Mouse (Mus musculus) neural tube, embryonic 11.5 days (tissue): ENCODE data around the gene Pa2g4. TPM values are rescaled to one million over a fixed set of nuclear protein-coding genes. Genes with fewer than 3 reads are reported as not detected.
"Not testable (repeated sequence)": the region's sequence is repeated elsewhere in the genome, so short reads cannot be mapped to it uniquely, and the experiment has no call there.

Experiments
- ATAC-seq: fragments of 200-750 bp; cut with Nextera tagmentation; 2 replicates; pipeline ENCODE4 v1.8.0; 2017; ENCODE audit warnings: moderate number of reproducible peaks, mild to moderate bottlenecking, moderate TSS enrichment, moderate library complexity; ENCODE audit not compliant: insufficient read depth, low FRiP score, low TSS enrichment
- DNase-seq: peaks from one replicate; pipeline ENCODE4 v3.0.0-alpha.2; 2015; ENCODE audit warnings: low spot score
- H3K27ac ChIP-seq: fragments of 300-500 bp; sonication (generic); 2 replicates; pipeline ENCODE4 v1.5.1; 2014; ENCODE audit warnings: low read depth, mild to moderate bottlenecking, low read length
- H3K27me3 ChIP-seq: fragments of 300-500 bp; sonication (generic); 2 replicates; pipeline ENCODE4 v1.6.1; 2014; ENCODE audit warnings: mild to moderate bottlenecking, low read length, mixed read lengths; ENCODE audit not compliant: control insufficient read depth, insufficient read depth
- H3K36me3 ChIP-seq: fragments of 300-500 bp; sonication (generic); 2 replicates; pipeline ENCODE4 v1.6.1; 2014; ENCODE audit warnings: mild to moderate bottlenecking, low read length, moderate library complexity, mixed read lengths; ENCODE audit not compliant: control insufficient read depth, insufficient read depth
- H3K4me1 ChIP-seq: fragments of 300-500 bp; sonication (generic); 2 replicates; pipeline ENCODE4 v1.6.1; 2014; ENCODE audit warnings: low read length, mixed read lengths; ENCODE audit not compliant: control insufficient read depth, insufficient read depth
- H3K4me2 ChIP-seq: fragments of 300-500 bp; sonication (generic); 2 replicates; pipeline ENCODE4 v1.6.1; 2014; ENCODE audit warnings: low read depth, mild to moderate bottlenecking, moderate library complexity
- H3K4me3 ChIP-seq: fragments of 300-500 bp; sonication (generic); 2 replicates; pipeline ENCODE4 v1.5.1; 2014; ENCODE audit warnings: low read depth, low read length
- H3K9ac ChIP-seq: fragments of 300-500 bp; sonication (generic); 2 replicates; pipeline ENCODE4 v1.6.1; 2014; ENCODE audit warnings: mild to moderate bottlenecking, low read length
- H3K9me3 ChIP-seq: fragments of 300-500 bp; sonication (generic); 2 replicates; pipeline ENCODE4 v1.6.1; 2016; ENCODE audit warnings: low read length; ENCODE audit not compliant: control insufficient read depth
- WGBS: fragments of 180-500 bp; shearing (Covaris S2); extraction: QIAGEN DNeasy Blood & Tissue Kit; methylation state at CpG from one replicate; pipeline ENCODE4 v1.1.7; 2014; 5-methylcytosine and 5-hydroxymethylcytosine counted together
- polyA plus RNA-seq: library from polyadenylated mRNA; unstranded; fragments of >200 nt; fragmentation: Nextera tagmentation; extraction: Ambion mirVana; gene quantifications from 2 replicates; pipeline ENCODE4 v1.2.1, GENCODE M21; 2014

Pa2g4 gene
- polyA plus RNA-seq, 1 experiment from 2014 or later: 251 TPM

DNA sequence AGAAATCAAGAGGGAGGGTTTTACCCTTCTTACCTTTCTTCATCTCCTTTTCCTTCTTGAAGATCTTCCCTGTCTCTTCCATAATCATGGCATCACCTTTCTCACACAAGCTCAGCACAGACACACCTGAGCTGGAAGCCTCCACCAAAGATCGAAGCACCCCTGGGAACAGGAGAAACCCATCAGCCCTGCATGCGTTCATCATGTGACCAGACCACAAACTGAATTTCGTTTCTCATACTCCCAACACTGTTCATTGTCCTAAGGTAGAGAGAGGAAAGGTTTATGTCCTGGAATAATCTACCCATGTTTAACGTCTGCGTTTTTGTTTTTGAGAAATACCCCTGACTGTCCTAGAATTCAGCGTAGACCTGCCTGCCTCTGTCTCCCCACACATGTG lies 2.2 kb downstream of the Pa2g4 start:
- 91% methylated on average over 6 of the region's 6 CpGs for WGBS
- no peaks in the 10 kb centered on the region for H3K27me3 ChIP-seq
- peaks cover 19% of the 10 kb centered on the region for H3K36me3 ChIP-seq
- H3K4me1 ChIP-seq: peaks cover 8% of the 10 kb centered on the region; the same call in 1 of the 2 replicates
- no peak overlapping the region for H3K4me2 ChIP-seq
- H3K4me3 ChIP-seq: no peak overlapping the region
- ATAC-seq (no peak), DNase-seq (no peak)
- no peaks in the 10 kb centered on the region for H3K9me3 ChIP-seq
- H3K9ac ChIP-seq: no peak overlapping the region
- H3K27ac ChIP-seq: no peak overlapping the region

DNA sequence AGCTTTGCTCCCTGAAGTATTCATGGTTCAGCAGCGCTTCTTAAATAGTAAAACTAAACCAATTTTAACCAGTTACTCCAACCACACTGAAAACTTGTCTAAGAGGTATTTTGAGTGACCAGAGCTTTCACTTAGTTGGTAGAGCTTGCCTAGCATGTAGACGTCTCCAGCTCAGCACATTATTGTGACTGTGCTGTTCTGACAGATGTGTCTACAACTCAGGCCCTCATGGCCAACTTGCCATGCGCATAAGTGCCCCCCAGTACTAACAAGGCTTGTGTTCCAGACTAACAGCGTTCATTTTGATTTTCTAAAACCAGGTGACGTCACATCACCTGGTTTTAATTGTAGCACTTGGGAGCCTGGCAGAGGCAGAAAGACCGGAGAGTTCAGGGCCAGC lies 8.8 kb downstream of the Pa2g4 start:
- H3K4me1 ChIP-seq: no peaks in the 10 kb centered on the region
- no peak for ATAC-seq
- H3K36me3 ChIP-seq: peaks cover 17% of the 10 kb centered on the region
- no peak overlapping the region for H3K4me2 ChIP-seq
- 91% methylated on average over 6 of the region's 6 CpGs for WGBS
- no peak overlapping the region for H3K27ac ChIP-seq
- H3K27me3 ChIP-seq: no peaks in the 10 kb centered on the region
- no peak for DNase-seq
- no peaks in the 10 kb centered on the region for H3K9me3 ChIP-seq
- no peak overlapping the region for H3K4me3 ChIP-seq
- H3K9ac ChIP-seq: no peak overlapping the region

DNA sequence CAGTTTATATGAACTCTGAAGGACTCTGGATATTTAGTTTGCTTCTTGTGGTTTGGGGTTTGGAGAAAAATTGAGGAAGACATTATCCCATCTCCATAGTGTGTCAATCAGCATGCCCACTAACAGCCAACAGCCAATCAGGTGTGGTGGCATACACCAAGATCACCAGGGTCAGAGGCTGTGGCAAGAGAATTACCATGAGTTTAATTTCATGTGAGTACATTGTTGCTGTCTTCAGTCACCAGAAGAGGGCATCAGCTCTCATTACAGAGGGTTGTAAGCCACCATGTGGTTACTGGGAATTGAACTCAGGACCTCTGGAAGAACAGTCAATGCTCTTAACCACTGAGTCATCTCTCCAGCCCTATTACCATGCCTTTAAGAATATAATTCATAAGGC lies 9.5 kb downstream of the Pa2g4 start:
- H3K36me3 ChIP-seq: peaks cover 16% of the 10 kb centered on the region
- H3K4me3 ChIP-seq: no peak overlapping the region
- H3K4me2 ChIP-seq: no peak overlapping the region
- H3K9me3 ChIP-seq: no peaks in the 10 kb centered on the region
- no peaks in the 10 kb centered on the region for H3K4me1 ChIP-seq
- H3K9ac ChIP-seq: no peak overlapping the region
- ATAC-seq (no peak), DNase-seq (no peak)
- no peak overlapping the region for H3K27ac ChIP-seq
- no peaks in the 10 kb centered on the region for H3K27me3 ChIP-seq

DNA sequence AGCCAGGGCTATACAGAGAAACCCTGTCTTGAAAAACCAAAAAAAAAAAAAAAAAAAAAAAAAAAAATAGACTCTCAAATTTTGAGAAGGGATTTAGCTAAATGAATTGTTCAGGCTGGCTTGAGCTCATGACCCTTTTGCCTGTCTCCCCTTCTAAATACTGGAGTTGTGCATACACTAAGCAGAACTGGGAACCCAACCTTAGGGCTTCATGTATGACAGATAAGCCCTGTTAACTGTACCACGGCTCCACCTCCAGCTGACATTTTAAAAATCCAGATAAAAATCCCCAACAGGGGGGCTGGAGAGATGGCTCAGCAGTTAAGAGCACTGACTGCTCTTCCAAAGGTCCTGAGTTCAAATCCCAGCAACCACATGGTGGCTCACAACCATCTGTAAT lies 10.2 kb downstream of the Pa2g4 start:
- H3K9me3 ChIP-seq, H3K27ac ChIP-seq, H3K4me2 ChIP-seq, H3K4me3 ChIP-seq, DNase-seq, ATAC-seq, H3K9ac ChIP-seq, H3K4me1 ChIP-seq, H3K27me3 ChIP-seq: not testable (repeated sequence)
- WGBS: 89% methylated on average over 1 of the region's 1 CpGs
- H3K36me3 ChIP-seq: peaks cover 11% of the 10 kb centered on the region

DNA sequence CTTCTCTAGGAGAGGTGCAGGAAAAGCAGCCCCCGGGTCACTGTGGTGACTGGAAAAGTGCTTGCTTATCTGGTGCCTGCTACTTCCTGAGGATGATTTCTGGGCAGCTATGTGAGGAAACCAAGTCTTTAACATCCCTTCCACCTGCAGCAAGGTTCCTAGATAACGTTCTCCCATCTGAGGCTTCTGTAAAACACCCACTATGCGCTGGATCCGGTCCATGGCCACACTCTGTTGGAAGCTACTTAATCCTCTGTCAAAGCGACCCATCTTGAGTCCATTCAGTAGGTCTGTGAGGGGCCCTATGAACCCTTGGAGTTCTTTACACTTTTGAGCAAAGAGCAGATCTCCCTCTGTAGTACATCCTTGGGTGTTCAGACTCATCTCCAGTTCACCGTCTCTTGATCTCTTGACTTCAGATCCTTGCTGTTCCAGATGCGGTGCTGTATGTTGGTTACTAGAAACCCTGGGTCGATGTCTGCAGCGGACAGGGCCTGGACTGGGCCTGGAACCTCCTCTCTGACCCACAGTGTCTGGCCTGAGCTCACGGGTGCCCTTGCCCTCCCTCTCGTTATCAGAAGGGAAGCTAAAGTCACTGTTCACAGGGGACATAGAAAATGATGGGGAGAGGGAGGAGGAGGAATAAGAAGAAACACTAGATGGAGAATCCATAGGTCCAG lies 15.5 kb downstream of the Pa2g4 start:
- not testable (repeated sequence) for H3K27ac ChIP-seq, ATAC-seq, H3K27me3 ChIP-seq, DNase-seq, H3K4me2 ChIP-seq, H3K9ac ChIP-seq, H3K4me3 ChIP-seq, H3K36me3 ChIP-seq, H3K9me3 ChIP-seq, H3K4me1 ChIP-seq
- 92% methylated on average over 11 of the region's 11 CpGs for WGBS

DNA sequence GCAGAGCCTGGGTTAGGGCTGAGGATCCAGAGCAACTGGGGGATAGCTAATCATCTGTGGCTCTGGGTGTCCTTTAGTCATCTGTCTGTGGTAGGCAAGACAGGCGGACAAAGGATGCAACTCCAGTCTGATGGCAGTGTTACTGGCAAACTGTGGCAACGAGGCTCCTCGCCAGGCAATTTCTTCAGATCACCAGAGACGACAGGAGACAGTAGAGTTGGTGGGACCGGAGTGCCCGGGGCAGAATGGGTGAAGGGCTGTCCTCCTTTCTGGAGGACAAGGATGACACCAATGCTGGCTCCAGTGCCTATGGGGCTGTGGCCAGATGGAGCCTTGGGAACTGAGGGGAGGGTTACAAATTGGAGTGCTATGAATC lies 16.1 kb downstream of the Pa2g4 start:
- peak overlapping the region; percentile 27; the same call in 1 of the 2 replicates for H3K4me2 ChIP-seq
- ATAC-seq, H3K9ac ChIP-seq, H3K4me3 ChIP-seq, H3K4me1 ChIP-seq, DNase-seq, H3K27me3 ChIP-seq, H3K36me3 ChIP-seq, H3K9me3 ChIP-seq: not testable (repeated sequence)
- WGBS: 66% methylated on average over 6 of the region's 6 CpGs
- peak overlapping the region; percentile 46; the same call in 1 of the 2 replicates for H3K27ac ChIP-seq

DNA sequence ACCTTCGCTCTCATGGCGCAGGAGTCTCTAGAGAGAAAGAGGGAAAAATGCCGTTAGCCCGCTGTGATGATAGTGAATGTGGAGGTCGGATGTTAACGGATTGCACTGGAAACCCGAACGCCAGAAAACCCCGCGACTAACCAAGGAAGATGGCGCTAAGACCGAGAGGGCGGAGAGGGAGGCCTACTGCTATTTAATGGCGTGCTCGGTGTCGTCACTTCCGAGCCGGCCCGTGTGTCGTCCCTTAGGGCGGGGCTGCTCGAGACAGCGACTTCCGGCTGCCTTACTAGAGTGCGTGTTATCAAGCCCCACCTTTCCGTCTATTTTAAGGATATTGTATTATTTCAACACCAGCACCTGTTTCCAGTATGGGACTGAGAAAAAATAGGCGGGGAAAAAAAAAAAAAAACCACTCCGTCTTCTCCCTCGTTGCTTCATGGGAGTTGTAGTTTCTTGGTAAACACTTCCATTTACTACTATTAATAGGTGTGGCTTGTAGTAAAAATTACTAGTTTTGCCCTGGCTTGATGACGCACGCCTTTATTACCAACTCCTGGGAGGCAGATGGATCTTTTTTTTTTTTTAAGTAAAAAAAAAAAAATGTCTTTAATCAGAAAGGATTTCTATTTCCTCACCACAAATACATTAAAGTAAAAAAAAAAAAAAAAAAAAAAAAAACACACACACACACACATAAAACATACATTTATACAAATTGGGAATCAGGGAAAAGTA lies 16.7 kb downstream of the Pa2g4 start, which contains the start of gene Rpl41:
Gene Rpl41, minus strand, starts transcription at position 359 of the 735 bp plus-strand sequence.
- no peaks in the 10 kb centered on the region for H3K9me3 ChIP-seq
- peak within 1 kb of the TSS; percentile 72 for H3K4me2 ChIP-seq
- no peaks in the 10 kb centered on the region; the same call in 1 of the 2 replicates for H3K4me1 ChIP-seq
- peak within 1 kb of the TSS; percentile 90 for H3K9ac ChIP-seq
- H3K27ac ChIP-seq: peak within 1 kb of the TSS; percentile 90
- ATAC-seq (peak; percentile 91), DNase-seq (peak; percentile 94)
- peak within 1 kb of the TSS; percentile 68 for H3K4me3 ChIP-seq
- peaks cover 11% of the 10 kb centered on the region for H3K36me3 ChIP-seq
- under 1% methylated on average over 31 of the region's 31 CpGs for WGBS
- H3K27me3 ChIP-seq: no peaks in the 10 kb centered on the region

DNA sequence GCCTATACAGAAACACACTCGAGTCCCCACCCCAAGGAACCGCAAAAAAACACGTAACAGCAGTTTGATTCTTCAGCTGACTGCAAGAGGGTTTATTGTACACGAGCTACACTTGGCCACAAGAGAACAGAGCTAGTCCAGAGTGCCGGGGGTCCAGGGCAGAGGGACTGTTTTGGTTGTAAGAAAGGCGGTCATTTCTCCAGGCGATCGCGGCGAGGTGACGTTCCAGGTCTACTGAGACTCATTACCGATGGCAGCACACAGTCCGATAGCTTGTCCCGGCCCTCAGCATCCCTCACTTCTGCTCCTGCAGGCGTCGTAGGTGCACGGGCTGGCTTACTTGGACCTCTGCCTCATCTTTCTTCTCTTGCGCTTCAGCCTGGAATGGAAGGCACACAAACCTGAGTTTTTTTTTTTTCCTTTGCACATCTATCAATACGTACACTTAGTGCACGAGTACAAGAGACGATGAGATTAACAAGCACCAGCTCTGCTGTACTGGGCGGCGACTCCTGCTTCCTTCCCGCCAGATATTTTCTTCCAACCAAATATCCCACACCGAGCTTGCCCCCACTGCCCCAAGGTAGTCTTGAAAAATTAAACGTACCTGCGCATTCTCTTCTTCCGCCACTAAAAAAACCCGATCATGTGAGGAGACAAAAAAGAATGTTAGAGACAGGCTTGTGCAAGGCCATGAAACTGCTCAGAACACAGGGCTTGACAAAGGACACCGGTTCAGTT lies 17.6 kb downstream of the Pa2g4 start:
- ATAC-seq: not testable (repeated sequence)
- DNase-seq: peak; percentile 18

More for the DNA sequence above, 17.6 kb downstream of the Pa2g4 start:
- Histone ChIP-seq H3K27ac (peak overlapping the region; percentile 90), H3K4me2 (peak overlapping the region; percentile 72), H3K36me3 (peaks cover 18% of the 10 kb centered on the region), H3K4me3 (peak overlapping the region; percentile 68), H3K9ac (peak overlapping the region; percentile 90)
- H3K4me1 ChIP-seq, H3K27me3 ChIP-seq, H3K9me3 ChIP-seq: not testable (repeated sequence)
- under 1% methylated on average over 27 of the region's 30 CpGs for WGBS
